Mouse (Mus musculus) testis, adult 2 months (tissue): ENCODE results near the gene Rccd1.

Experiments
- CTCF ChIP-seq: fragments of 200-500 bp; IDR thresholded peaks from 2 replicates; pipeline ENCODE4 v1.5.1; 2012; ENCODE audit warnings: low read depth, mild to moderate bottlenecking, inconsistent platforms, low read length, moderate library complexity; ENCODE audit not compliant: control insufficient read depth, insufficient read depth, insufficient replicate concordance
- POLR2A ChIP-seq: fragments of 200-500 bp; IDR thresholded peaks from 2 replicates; pipeline ENCODE4 v1.6.1; 2012; ENCODE audit warnings: low read depth, mild to moderate bottlenecking, inconsistent platforms, low read length, moderate library complexity; ENCODE audit not compliant: control insufficient read depth

DNA sequence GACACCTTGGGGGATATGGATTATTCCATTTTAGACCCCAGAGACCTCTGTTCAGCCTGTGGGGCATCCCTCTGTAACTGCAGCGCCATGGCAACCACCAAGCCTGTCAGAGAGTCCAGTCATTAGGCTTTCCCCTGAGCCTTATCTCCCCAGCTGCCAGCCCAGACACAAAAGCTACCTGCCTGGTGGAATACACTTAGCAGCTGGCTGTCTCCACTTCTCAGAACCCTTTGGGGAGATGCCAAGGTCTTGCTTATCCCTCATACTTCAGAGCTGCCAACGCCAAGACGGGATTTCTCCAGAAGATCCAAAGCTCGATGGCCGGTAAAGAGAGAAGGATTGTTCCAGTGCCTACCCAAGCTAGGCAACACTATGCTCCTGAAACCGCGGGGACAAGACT, 17.5 kb upstream of the Rccd1 start:
- no peak for TF ChIP-seq CTCF
- TF ChIP-seq POLR2A = no peak
